ENCODE assay signal across 10 mouse cellular contexts in the genomic region with DNA sequence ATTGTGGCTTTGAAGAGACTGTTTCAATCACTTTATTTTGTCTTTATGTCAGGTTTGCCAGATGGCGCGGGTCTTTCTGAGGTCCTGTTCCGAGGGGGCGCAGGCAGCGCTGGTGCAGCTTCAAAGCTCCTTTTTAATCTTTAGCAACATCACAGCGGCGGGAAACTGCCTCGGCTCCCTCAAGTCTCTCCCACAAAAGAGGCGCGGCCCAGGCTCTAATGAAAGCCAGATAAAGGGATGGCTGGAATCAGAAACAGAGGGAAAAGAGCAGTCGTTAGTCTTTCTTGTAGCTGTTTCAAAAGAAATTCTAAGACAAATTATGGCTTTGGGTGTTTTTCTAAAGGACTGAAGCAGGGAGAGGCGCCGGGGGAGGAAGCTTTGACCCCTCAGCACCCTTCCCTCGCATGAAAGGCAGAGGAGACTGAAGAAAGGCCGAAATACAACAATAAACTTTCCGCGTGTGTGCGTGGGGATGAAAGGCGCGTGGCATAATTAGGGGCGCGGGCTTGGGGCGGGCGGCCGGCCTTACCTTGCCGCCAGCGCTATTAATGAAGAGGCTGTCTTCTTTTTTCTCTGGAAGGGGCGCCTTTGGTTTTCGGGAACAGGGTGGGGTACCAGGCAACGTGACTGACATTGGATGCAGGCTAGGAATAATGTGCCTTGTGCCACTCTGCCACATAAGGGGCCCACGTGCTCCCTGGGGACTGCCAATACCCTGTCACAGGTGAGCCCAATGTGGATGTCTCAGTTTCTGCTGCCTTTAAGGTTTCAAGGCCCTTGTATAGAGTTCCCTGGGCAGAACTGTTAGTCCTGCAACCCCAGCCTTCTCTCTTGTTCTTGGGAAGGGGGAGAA. TPM values are rescaled to one million over a fixed set of nuclear protein-coding genes. Genes with fewer than 3 reads are reported as not detected.
DNase-seq lines count a peak whose midpoint lies in the region; ATAC-seq lines count a peak whose summit lies in the region.
"Had no signal": no experiment of that assay in that cellular context is flagged by ENCODE, and none has a peak within 500 bp of the region (broad histone marks: within the 10 kb centered on the region; RNA-seq: fewer than 3 reads in every experiment).

No protein-coding gene starts in this region.

- H3K9me3 ChIP-seq in megakaryocyte, embryonic 14.5 days, result peaks cover 23% of the 10 kb centered on the region
- H3K9me3 ChIP-seq in forebrain, embryonic 13.5 days (replicated peaks), result no peaks in the 10 kb centered on the region
- H3K9me3 ChIP-seq in midbrain, embryonic 13.5 days, result no peaks in the 10 kb centered on the region

- H3K4me1 ChIP-seq in megakaryocyte, embryonic 14.5 days, result peaks cover 11% of the 10 kb centered on the region
- H3K4me1 ChIP-seq in forebrain, embryonic 13.5 days, result peaks cover 16% of the 10 kb centered on the region
- peaks cover 14% of the 10 kb centered on the region for H3K4me1 ChIP-seq in midbrain, embryonic 13.5 days (replicated peaks)

- H3K4me2 ChIP-seq in forebrain, embryonic 13.5 days, result peak overlapping the region; percentile 42
- H3K4me2 ChIP-seq in midbrain, embryonic 13.5 days (replicated peaks), result peak overlapping the region; percentile 1; the same call in 1 of the 2 replicates

- 19% methylated on average over 31 of the region's 31 CpGs for WGBS in forebrain, embryonic 13.5 days
- 47% methylated on average over 31 of the region's 31 CpGs for WGBS in midbrain, embryonic 13.5 days

- peaks cover 45% of the 10 kb centered on the region for H3K27me3 ChIP-seq in megakaryocyte, embryonic 14.5 days (replicated peaks)
- no peaks in the 10 kb centered on the region; the same call in 1 of the 2 replicates for H3K27me3 ChIP-seq in forebrain, embryonic 13.5 days
- no peaks in the 10 kb centered on the region for H3K27me3 ChIP-seq in midbrain, embryonic 13.5 days

- H3K9ac ChIP-seq in forebrain, embryonic 13.5 days, result no peak overlapping the region
- no peak overlapping the region for H3K9ac ChIP-seq in midbrain, embryonic 13.5 days (replicated peaks)

- peak overlapping the region; percentile 62; the same call in 1 of the 2 replicates for H3K27ac ChIP-seq in forebrain, embryonic 13.5 days
- H3K27ac ChIP-seq in midbrain, embryonic 13.5 days, result peak overlapping the region; percentile 55
- H3K27ac ChIP-seq: left cerebral cortex, adult 2 months had no signal

- no peaks in the 10 kb centered on the region for H3K36me3 ChIP-seq in megakaryocyte, embryonic 14.5 days (replicated peaks; ENCODE audit: low read length)
- no peaks in the 10 kb centered on the region for H3K36me3 ChIP-seq in forebrain, embryonic 13.5 days (ENCODE audit: poor library complexity, severe bottlenecking)
- no peaks in the 10 kb centered on the region for H3K36me3 ChIP-seq in midbrain, embryonic 13.5 days

- peak; percentile 71 for DNase-seq in embryo, embryonic 11 days
- no peak for DNase-seq in adrenal gland, adult 8-10 months
- DNase-seq in layer of hippocampus, adult 11-12 months (ENCODE audit: low spot score), result no peak
- no peak for DNase-seq in cerebellum, postnatal 25 days
- DNase-seq: kidney, adult 11 months had no signal

- H3K4me3 ChIP-seq in megakaryocyte, embryonic 14.5 days (replicated peaks), result peak overlapping the region; percentile 42
- no peak overlapping the region for H3K4me3 ChIP-seq in forebrain, embryonic 13.5 days
- no peak overlapping the region for H3K4me3 ChIP-seq in midbrain, embryonic 13.5 days (replicated peaks)
- H3K4me3 ChIP-seq: left cerebral cortex, adult 2 months had no signal

- ATAC-seq in megakaryocyte, adult 5-6 weeks (ENCODE audit: poor library complexity, severe bottlenecking), result no peak
- peak; percentile 58; the same call in 1 of the 2 replicates for ATAC-seq in forebrain, embryonic 13.5 days
- ATAC-seq in midbrain, embryonic 13.5 days, result peak; percentile 75

RNA-seq across cellular contexts. Expression of a gene that starts 20.5 kb away (rescaled TPM):
- 39.5 and 80.4 TPM in 2 replicates for polyA plus RNA-seq in megakaryocyte, embryonic 14.5 days (2012; ENCODE audit: insufficient read depth, low replicate concordance)
- 65.4 and 69.1 TPM in 2 replicates for total RNA-seq in megakaryocyte, adult 5-6 weeks (2015)
- total RNA-seq in megakaryocyte, adult 5-6 weeks (2017), result 61.5 and 62.7 TPM in 2 replicates
- 75.2 TPM in 2 replicates for polyA plus RNA-seq in forebrain, embryonic 13.5 days (2015; fragmentation: Nextera tagmentation; extraction: Ambion mirVana)
- polyA plus RNA-seq in midbrain, embryonic 13.5 days (2015; fragmentation: Nextera tagmentation; extraction: Ambion mirVana), result 72.0 and 79.9 TPM in 2 replicates
- 10 to 100 TPM; 58.0 to 82.4 (median 64.5) TPM for total RNA-seq in adrenal gland, adult 8-10 months (2022)
